Mouse (Mus musculus) embryonic facial prominence, embryonic 14.5 days (tissue): ENCODE results near the gene Larp4b. TPM values are rescaled to one million over a fixed set of nuclear protein-coding genes. Genes with fewer than 3 reads are reported as not detected.

Source experiments
- ATAC-seq: fragments of 200-750 bp; cut with Nextera tagmentation; 2 replicates; pipeline ENCODE4 v1.8.0; 2017; ENCODE audit warnings: low read depth, moderate number of reproducible peaks, moderate TSS enrichment
- DNase-seq: peaks from one replicate; pipeline ENCODE4 v3.0.0-alpha.2; 2015; ENCODE audit warnings: low spot score
- H3K27ac ChIP-seq: fragments of 300-500 bp; sonication (generic); replicated peaks from 2 replicates; pipeline ENCODE4 v1.5.1; 2014; ENCODE audit warnings: low read depth, mild to moderate bottlenecking, low read length, moderate library complexity
- H3K27me3 ChIP-seq: fragments of 300-500 bp; sonication (generic); replicated peaks from 2 replicates; pipeline ENCODE4 v1.6.1; 2014; ENCODE audit warnings: low read length; ENCODE audit not compliant: control insufficient read depth, insufficient read depth
- H3K36me3 ChIP-seq: fragments of 300-500 bp; sonication (generic); 2 replicates; pipeline ENCODE4 v1.6.1; 2014; ENCODE audit warnings: low read length, mixed read lengths; ENCODE audit not compliant: control insufficient read depth, insufficient read depth
- H3K4me1 ChIP-seq: fragments of 300-500 bp; sonication (generic); 2 replicates; pipeline ENCODE4 v1.6.1; 2014; ENCODE audit warnings: antibody characterized with exemption, low read length; ENCODE audit not compliant: control insufficient read depth, insufficient read depth
- H3K4me2 ChIP-seq: fragments of 300-500 bp; sonication (generic); 2 replicates; pipeline ENCODE4 v1.6.1; 2014; ENCODE audit warnings: low read depth, mild to moderate bottlenecking, low read length, moderate library complexity, mixed read lengths
- H3K4me3 ChIP-seq: fragments of 300-500 bp; sonication (generic); 2 replicates; pipeline ENCODE4 v1.5.1; 2014; ENCODE audit warnings: low read depth, mild to moderate bottlenecking, low read length
- H3K9ac ChIP-seq: fragments of 300-500 bp; sonication (generic); 2 replicates; pipeline ENCODE4 v1.6.1; 2014; ENCODE audit warnings: low read depth, mild to moderate bottlenecking, low read length, moderate library complexity, mixed read lengths
- H3K9me3 ChIP-seq: fragments of 300-500 bp; sonication (generic); 2 replicates; pipeline ENCODE4 v1.6.1; 2016; ENCODE audit warnings: low read length; ENCODE audit not compliant: control insufficient read depth
- WGBS: fragments of 180-500 bp; shearing (Covaris S2); extraction: QIAGEN DNeasy Blood & Tissue Kit; methylation state at CpG from one replicate; pipeline ENCODE4 v1.1.7; 2014; 5-methylcytosine and 5-hydroxymethylcytosine counted together
- polyA plus RNA-seq: library from polyadenylated mRNA; unstranded; fragments of >200 nt; fragmentation: Nextera tagmentation; extraction: Ambion mirVana; gene quantifications from 2 replicates; pipeline ENCODE4 v1.2.1, GENCODE M21; 2014

The Larp4b gene
- polyA plus RNA-seq, 1 experiment from 2014 or later = 45.1 TPM

GRCm38 (mm10) chr13:9106992-9107858 is 13.5 kb downstream of the Larp4b start:
- Histone ChIP-seq H3K9ac (no peak overlapping the region), H3K27ac (no peak overlapping the region), H3K4me1 (no peaks in the 10 kb centered on the region), H3K4me3 (no peak overlapping the region), H3K36me3 (0 out of 2 replicates have a peak, but pooled peaks cover 5% of the 10 kb centered on the region), H3K4me2 (no peak overlapping the region), H3K9me3 (no peaks in the 10 kb centered on the region), H3K27me3 (no peaks in the 10 kb centered on the region)
- 73% methylated on average over 2 of the region's 2 CpGs for WGBS
- ATAC-seq (no peak), DNase-seq (no peak)

- WGBS = 92% methylated on average over 3 of the region's 3 CpGs
- H3K4me1 ChIP-seq = no peaks in the 10 kb centered on the region
- DNase-seq = no peak
- H3K27me3 ChIP-seq = no peaks in the 10 kb centered on the region
- no peak overlapping the region for H3K9ac ChIP-seq
- no peak overlapping the region for H3K27ac ChIP-seq
- H3K4me2 ChIP-seq = no peak overlapping the region
- no peaks in the 10 kb centered on the region for H3K36me3 ChIP-seq
- H3K4me3 ChIP-seq = no peak overlapping the region
- H3K9me3 ChIP-seq = no peaks in the 10 kb centered on the region
- no peak for ATAC-seq
Measured at GRCm38 (mm10) chr13:9113735-9114134, 20.1 kb downstream of the Larp4b start.

GRCm38 (mm10) chr13:9120835-9121542 is 27.3 kb downstream of the Larp4b start:
- no peak overlapping the region for H3K27ac ChIP-seq
- no peak overlapping the region for H3K4me2 ChIP-seq
- no peaks in the 10 kb centered on the region for H3K4me1 ChIP-seq
- no peak overlapping the region for H3K4me3 ChIP-seq
- H3K9me3 ChIP-seq = no peaks in the 10 kb centered on the region
- ATAC-seq (no peak), DNase-seq (no peak)
- 79% methylated on average over 10 of the region's 10 CpGs for WGBS
- H3K36me3 ChIP-seq = peaks cover 36% of the 10 kb centered on the region
- H3K9ac ChIP-seq = no peak overlapping the region
- no peaks in the 10 kb centered on the region for H3K27me3 ChIP-seq

- Histone ChIP-seq H3K4me2 (no peak overlapping the region), H3K27me3 (no peaks in the 10 kb centered on the region), H3K4me1 (no peaks in the 10 kb centered on the region), H3K4me3 (no peak overlapping the region), H3K9ac (no peak overlapping the region), H3K36me3 (peaks cover 41% of the 10 kb centered on the region), H3K27ac (no peak overlapping the region), H3K9me3 (no peaks in the 10 kb centered on the region)
- ATAC-seq = no peak
- 95% methylated on average over 4 of the region's 4 CpGs for WGBS
- no peak for DNase-seq
Measured at GRCm38 (mm10) chr13:9122045-9122444, 28.4 kb downstream of the Larp4b start.

- Histone ChIP-seq H3K4me2 (no peak overlapping the region), H3K27me3 (no peaks in the 10 kb centered on the region), H3K9me3 (no peaks in the 10 kb centered on the region), H3K27ac (no peak overlapping the region), H3K4me3 (no peak overlapping the region), H3K4me1 (no peaks in the 10 kb centered on the region), H3K9ac (no peak overlapping the region), H3K36me3 (peaks cover 63% of the 10 kb centered on the region)
- whole genome bisulfite sequencing = 85% methylated on average over 7 of the region's 7 CpGs
- ATAC-seq (no peak), DNase-seq (no peak)
Measured at GRCm38 (mm10) chr13:9125193-9125592, 31.5 kb downstream of the Larp4b start.

GRCm38 (mm10) chr13:9127715-9128114 is 34.0 kb downstream of the Larp4b start:
- DNase-seq (peak; percentile 65), ATAC-seq (peak; percentile 54; the same call in 1 of the 2 replicates)
- Histone ChIP-seq H3K36me3 (peaks cover 69% of the 10 kb centered on the region), H3K9ac (no peak overlapping the region), H3K27me3 (no peaks in the 10 kb centered on the region), H3K4me3 (no peak overlapping the region), H3K4me1 (no peaks in the 10 kb centered on the region), H3K9me3 (no peaks in the 10 kb centered on the region), H3K27ac (no peak overlapping the region), H3K4me2 (no peak overlapping the region)
- 88% methylated on average over 4 of the region's 4 CpGs for WGBS

- H3K27ac ChIP-seq = no peak overlapping the region
- H3K4me2 ChIP-seq = 0 out of 2 replicates have a peak overlapping the region, but pooled peaks have one; percentile 2
- ATAC-seq = peak; percentile 56
- no peak overlapping the region for H3K4me3 ChIP-seq
- WGBS = 94% methylated on average over 6 of the region's 6 CpGs
- H3K9me3 ChIP-seq = no peaks in the 10 kb centered on the region
- peaks cover 61% of the 10 kb centered on the region for H3K36me3 ChIP-seq
- H3K27me3 ChIP-seq = no peaks in the 10 kb centered on the region
- no peak overlapping the region for H3K9ac ChIP-seq
- peak; percentile 17 for DNase-seq
- no peaks in the 10 kb centered on the region for H3K4me1 ChIP-seq
Measured at GRCm38 (mm10) chr13:9128707-9129314, 35.1 kb downstream of the Larp4b start.

- Histone ChIP-seq H3K4me1 (no peaks in the 10 kb centered on the region), H3K9ac (no peak overlapping the region), H3K27me3 (no peaks in the 10 kb centered on the region), H3K36me3 (peaks cover 48% of the 10 kb centered on the region), H3K4me2 (no peak overlapping the region), H3K27ac (no peak overlapping the region), H3K4me3 (no peak overlapping the region), H3K9me3 (no peaks in the 10 kb centered on the region)
- WGBS = 76% methylated on average over 2 of the region's 2 CpGs
- DNase-seq (no peak), ATAC-seq (no peak)
Measured at GRCm38 (mm10) chr13:9134421-9134820, 40.7 kb downstream of the Larp4b start.
